Mouse (Mus musculus) forebrain, embryonic 13.5 days (tissue): ENCODE measurements at regions not wholly inside any gene's neighbourhood (a gene's known extent, or its start where the extent isn't known, plus 50 kb on each side); places are given as distances from the start of the nearest gene placed in this dataset.

Experiments
- ATAC-seq: fragments of 200-750 bp; cut with Nextera tagmentation; 2 replicates; pipeline ENCODE4 v1.8.0; 2017
- H3K27ac ChIP-seq: fragments of 300-500 bp; sonication (generic); 2 replicates; pipeline ENCODE4 v1.5.1; 2015; ENCODE audit warnings: inconsistent platforms, mild to moderate bottlenecking, moderate library complexity
- H3K27me3 ChIP-seq: fragments of 300-500 bp; sonication (generic); 2 replicates; pipeline ENCODE4 v1.6.1; 2015; ENCODE audit warnings: mild to moderate bottlenecking, inconsistent platforms
- H3K36me3 ChIP-seq: fragments of 300-500 bp; sonication (generic); 2 replicates; pipeline ENCODE4 v1.6.1; 2015; ENCODE audit warnings: mild to moderate bottlenecking, inconsistent platforms; ENCODE audit not compliant: poor library complexity, severe bottlenecking
- H3K4me1 ChIP-seq: fragments of 300-500 bp; sonication (generic); 2 replicates; pipeline ENCODE4 v1.6.1; 2015; ENCODE audit warnings: inconsistent platforms
- H3K4me2 ChIP-seq: fragments of 300-500 bp; sonication (generic); 2 replicates; pipeline ENCODE4 v1.6.1; 2015; ENCODE audit warnings: inconsistent platforms, mild to moderate bottlenecking, moderate library complexity
- H3K4me3 ChIP-seq: fragments of 300-500 bp; sonication (generic); 2 replicates; pipeline ENCODE4 v1.5.1; 2015; ENCODE audit warnings: mild to moderate bottlenecking, inconsistent platforms
- H3K9ac ChIP-seq: fragments of 300-500 bp; sonication (generic); 2 replicates; pipeline ENCODE4 v1.6.1; 2015; ENCODE audit warnings: mild to moderate bottlenecking, inconsistent platforms
- H3K9me3 ChIP-seq: fragments of 300-500 bp; sonication (generic); replicated peaks from 2 replicates; pipeline ENCODE4 v1.6.1; 2016; ENCODE audit warnings: inconsistent platforms
- WGBS: fragments of 180-500 bp; shearing (Covaris S2); methylation state at CpG from one replicate; pipeline ENCODE4 v1.1.7; 2015; 5-methylcytosine and 5-hydroxymethylcytosine counted together

DNA sequence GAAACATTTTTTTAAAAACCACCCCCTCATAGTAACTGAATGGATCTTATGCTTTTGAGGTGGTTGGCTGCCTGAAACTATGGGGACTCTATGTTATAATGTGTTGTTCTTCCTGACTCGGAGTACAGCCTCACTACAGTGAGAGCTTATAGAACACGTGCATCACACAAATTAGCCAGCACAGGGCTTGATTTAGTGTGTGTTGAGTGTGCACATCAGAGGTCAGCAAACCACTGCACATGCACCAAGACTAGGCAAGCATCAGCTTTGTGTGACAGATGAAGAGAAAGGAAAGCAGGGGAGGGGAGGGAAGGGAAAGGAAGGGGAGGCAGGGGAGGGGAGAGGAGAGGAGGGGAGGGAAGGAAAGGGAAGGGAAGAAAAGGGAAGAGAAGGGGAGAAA, 422.9 kb upstream of the Smim15 start:
- no peak overlapping the region for H3K4me3 ChIP-seq
- WGBS = 62% methylated on average over 2 of the region's 2 CpGs
- H3K36me3 ChIP-seq = no peaks in the 10 kb centered on the region
- no peak overlapping the region for H3K4me2 ChIP-seq
- no peak for ATAC-seq
- H3K27ac ChIP-seq = no peak overlapping the region
- no peak overlapping the region for H3K9ac ChIP-seq
- H3K27me3 ChIP-seq = no peaks in the 10 kb centered on the region
- H3K4me1 ChIP-seq = peaks cover 35% of the 10 kb centered on the region
- H3K9me3 ChIP-seq = no peaks in the 10 kb centered on the region

DNA sequence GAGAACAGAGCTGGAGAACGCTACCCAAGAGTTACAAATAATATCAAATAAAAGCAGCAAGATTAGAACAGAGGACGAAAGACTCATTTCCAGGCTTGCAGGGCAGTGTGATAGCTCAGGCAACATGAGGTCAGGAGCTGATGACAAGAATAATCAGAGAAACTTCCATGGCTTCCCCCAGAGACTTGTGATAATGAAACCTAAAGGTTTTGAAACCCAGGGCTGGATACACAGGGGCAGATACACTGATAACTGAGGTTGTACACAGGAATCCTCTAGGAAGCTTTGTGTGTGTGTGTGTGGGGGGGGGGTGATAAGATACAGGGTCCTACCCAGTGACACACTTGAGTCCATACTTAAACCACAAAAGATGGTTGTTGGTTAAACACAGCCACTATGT, 423.4 kb upstream of the Smim15 start:
- Histone ChIP-seq H3K27me3 (no peaks in the 10 kb centered on the region), H3K4me2 (no peak overlapping the region), H3K9ac (no peak overlapping the region), H3K36me3 (no peaks in the 10 kb centered on the region), H3K4me1 (peaks cover 35% of the 10 kb centered on the region), H3K9me3 (no peaks in the 10 kb centered on the region), H3K27ac (no peak overlapping the region), H3K4me3 (no peak overlapping the region)
- WGBS = 65% methylated on average over 2 of the region's 2 CpGs
- no peak for ATAC-seq

DNA sequence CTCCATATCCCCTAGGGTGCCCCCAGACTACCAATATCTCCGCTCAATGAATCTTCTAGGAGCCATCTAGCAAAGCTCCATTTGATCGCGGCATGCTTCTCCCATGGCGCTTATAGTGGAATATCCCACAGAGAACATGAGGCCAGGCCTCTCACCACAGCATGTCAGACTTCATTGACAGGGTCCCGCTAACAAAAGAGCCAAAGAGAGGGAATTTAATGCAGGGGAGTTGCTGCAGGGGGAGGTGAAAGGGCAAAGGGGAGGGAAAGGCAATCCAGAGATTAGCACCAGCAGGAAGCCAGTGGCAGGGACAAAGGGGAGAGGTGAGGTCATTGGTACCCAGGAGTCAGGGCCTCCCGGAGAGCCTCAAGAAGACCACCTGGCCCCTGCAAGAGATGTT, 424.0 kb upstream of the Smim15 start:
- H3K27ac ChIP-seq = no peak overlapping the region
- WGBS = 11% methylated on average over 6 of the region's 6 CpGs
- H3K4me2 ChIP-seq = no peak overlapping the region
- H3K9ac ChIP-seq = no peak overlapping the region
- no peaks in the 10 kb centered on the region for H3K27me3 ChIP-seq
- no peaks in the 10 kb centered on the region for H3K9me3 ChIP-seq
- ATAC-seq = no peak
- peaks cover 35% of the 10 kb centered on the region for H3K4me1 ChIP-seq
- H3K4me3 ChIP-seq = no peak overlapping the region
- no peaks in the 10 kb centered on the region for H3K36me3 ChIP-seq

DNA sequence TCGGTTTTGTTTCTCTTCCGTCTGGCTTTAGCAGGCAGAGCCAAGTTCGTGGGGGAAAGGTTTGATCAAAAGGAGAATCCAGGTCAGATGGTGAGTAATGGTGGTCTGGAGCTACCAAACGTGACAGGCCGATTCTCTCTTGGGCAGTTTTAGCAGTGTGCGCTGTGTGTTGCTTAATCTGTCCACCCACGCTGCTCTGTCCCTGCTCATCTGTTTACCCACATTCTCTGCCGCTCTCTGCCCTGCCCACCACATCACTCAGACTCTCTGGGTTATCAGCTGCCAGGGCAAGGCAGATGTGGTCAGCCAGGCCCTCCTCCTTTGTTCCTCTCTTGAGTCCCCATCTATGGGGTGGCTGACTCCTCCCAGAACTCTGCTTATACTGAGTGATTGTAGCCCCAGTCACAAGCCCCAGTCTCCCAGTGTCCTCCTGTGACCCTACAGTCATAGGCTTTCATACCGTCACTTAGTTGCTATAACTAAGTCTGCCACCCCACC, 424.8 kb upstream of the Smim15 start:
- Histone ChIP-seq H3K9me3 (no peaks in the 10 kb centered on the region), H3K9ac (no peak overlapping the region), H3K27me3 (no peaks in the 10 kb centered on the region), H3K27ac (peak overlapping the region; percentile 46; the same call in 1 of the 2 replicates), H3K4me2 (peak overlapping the region; percentile 2; the same call in 1 of the 2 replicates), H3K4me3 (no peak overlapping the region), H3K4me1 (peaks cover 35% of the 10 kb centered on the region), H3K36me3 (no peaks in the 10 kb centered on the region)
- ATAC-seq = peak; percentile 39; the same call in 1 of the 2 replicates
- WGBS = 36% methylated on average over 9 of the region's 9 CpGs

DNA sequence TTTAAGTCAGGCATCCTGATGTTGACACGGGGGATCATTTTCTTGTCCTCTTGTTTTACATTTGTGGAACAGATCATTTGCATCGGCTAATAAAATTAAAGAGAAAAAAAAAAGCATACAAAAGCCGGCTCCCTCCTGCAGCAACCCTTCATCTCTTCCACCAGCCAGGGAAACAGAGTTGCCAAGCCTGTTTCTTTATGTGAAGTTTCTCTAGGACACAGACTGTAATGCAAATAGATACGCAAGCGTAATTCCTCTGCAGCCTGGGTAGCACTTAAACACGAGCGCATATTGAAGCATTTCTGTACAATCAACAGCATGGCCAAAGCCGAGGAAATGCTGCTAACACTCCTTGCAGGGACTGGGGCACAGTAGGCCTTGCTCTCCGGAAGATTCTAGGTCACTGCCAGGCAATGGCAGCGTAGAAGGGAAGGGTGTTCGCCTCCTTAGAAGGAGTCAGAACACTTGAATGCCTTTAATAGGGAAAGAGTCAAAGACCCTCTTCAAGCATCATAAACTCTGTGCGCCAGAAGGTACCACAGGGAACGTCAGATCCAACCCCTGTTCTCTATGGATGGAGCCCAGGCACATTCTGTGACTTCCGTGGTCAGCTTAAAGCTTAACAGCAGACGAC, 425.3 kb upstream of the Smim15 start:
- Histone ChIP-seq H3K4me1 (peaks cover 35% of the 10 kb centered on the region), H3K36me3 (no peaks in the 10 kb centered on the region), H3K9me3 (no peaks in the 10 kb centered on the region), H3K4me3 (no peak overlapping the region), H3K9ac (no peak overlapping the region), H3K27me3 (no peaks in the 10 kb centered on the region), H3K4me2 (peak overlapping the region; percentile 2; the same call in 1 of the 2 replicates), H3K27ac (peak overlapping the region; percentile 46)
- peak; percentile 46 for ATAC-seq
- 33% methylated on average over 15 of the region's 15 CpGs for WGBS

DNA sequence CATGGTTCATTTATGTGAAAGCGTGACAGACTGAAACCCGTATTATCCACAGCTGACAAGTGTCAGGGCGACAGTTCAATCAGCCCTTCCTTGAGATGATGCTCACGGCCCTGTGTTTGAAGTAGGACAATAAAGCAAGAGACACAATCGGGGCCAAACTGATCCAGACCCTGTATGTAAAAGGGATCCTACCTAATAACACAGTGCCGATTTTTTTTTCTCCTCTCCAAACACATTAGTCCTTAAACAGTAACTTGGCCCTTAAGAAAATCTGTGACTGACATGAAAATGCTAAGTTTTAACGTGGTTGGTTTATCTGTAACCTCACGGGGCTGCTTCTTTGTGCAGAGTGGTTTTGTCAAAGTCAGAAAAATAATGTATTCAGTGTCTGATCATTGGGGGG, 425.9 kb upstream of the Smim15 start:
- whole genome bisulfite sequencing = 14% methylated on average over 8 of the region's 8 CpGs
- Histone ChIP-seq H3K27ac (no peak overlapping the region), H3K4me3 (no peak overlapping the region), H3K9ac (no peak overlapping the region), H3K4me2 (no peak overlapping the region), H3K9me3 (no peaks in the 10 kb centered on the region), H3K4me1 (peaks cover 35% of the 10 kb centered on the region), H3K36me3 (no peaks in the 10 kb centered on the region), H3K27me3 (no peaks in the 10 kb centered on the region)
- ATAC-seq = peak; percentile 52

DNA sequence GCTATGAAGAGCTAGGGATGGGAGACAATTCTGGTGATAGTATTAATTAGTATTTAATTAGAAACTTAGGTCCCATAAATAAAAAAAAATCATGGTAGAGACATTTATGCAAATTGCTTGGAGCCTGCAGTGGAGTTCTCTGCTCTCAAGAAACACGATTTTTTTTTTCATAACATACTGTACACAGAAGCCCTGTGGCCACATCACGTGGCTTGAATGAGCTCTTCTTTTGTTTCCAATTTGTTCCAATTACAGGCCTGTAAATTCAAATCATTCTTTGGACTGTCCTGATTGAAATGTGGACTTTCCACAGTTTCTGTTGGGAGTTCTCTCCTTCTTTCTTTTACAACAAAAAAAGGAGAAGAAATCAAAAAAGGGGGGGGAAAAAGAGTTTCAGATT, 426.7 kb upstream of the Smim15 start:
- Histone ChIP-seq H3K4me2 (no peak overlapping the region), H3K4me3 (no peak overlapping the region), H3K9ac (no peak overlapping the region), H3K27me3 (no peaks in the 10 kb centered on the region), H3K27ac (no peak overlapping the region), H3K9me3 (no peaks in the 10 kb centered on the region), H3K4me1 (peaks cover 35% of the 10 kb centered on the region), H3K36me3 (no peaks in the 10 kb centered on the region)
- peak; percentile 56; the same call in 1 of the 2 replicates for ATAC-seq
- 8% methylated on average over 2 of the region's 2 CpGs for WGBS

DNA sequence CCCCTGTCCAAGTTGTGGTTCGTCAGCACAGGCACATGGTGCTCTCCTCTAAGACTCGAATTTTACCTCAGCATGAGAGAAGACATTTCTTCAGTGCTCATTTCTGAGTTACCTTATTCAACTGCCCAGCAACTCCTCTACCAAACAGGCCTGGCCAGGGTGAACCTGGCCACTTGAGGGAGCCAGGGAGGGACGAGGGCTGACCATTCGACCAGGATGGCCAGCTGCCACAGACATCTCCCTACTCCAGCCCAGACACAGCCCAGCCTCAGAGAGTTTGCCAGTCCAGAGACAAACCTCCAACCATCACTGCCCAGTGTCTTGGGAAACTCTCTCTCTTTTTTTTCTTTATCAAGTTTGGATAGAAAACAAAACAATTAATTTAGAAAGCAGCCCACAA, 427.5 kb upstream of the Smim15 start:
- H3K4me1 ChIP-seq = peaks cover 35% of the 10 kb centered on the region
- ATAC-seq = no peak
- no peak overlapping the region for H3K4me3 ChIP-seq
- H3K27me3 ChIP-seq = no peaks in the 10 kb centered on the region
- no peaks in the 10 kb centered on the region for H3K9me3 ChIP-seq
- no peak overlapping the region for H3K9ac ChIP-seq
- 63% methylated on average over 4 of the region's 4 CpGs for WGBS
- H3K36me3 ChIP-seq = no peaks in the 10 kb centered on the region
- H3K4me2 ChIP-seq = no peak overlapping the region
- H3K27ac ChIP-seq = no peak overlapping the region

DNA sequence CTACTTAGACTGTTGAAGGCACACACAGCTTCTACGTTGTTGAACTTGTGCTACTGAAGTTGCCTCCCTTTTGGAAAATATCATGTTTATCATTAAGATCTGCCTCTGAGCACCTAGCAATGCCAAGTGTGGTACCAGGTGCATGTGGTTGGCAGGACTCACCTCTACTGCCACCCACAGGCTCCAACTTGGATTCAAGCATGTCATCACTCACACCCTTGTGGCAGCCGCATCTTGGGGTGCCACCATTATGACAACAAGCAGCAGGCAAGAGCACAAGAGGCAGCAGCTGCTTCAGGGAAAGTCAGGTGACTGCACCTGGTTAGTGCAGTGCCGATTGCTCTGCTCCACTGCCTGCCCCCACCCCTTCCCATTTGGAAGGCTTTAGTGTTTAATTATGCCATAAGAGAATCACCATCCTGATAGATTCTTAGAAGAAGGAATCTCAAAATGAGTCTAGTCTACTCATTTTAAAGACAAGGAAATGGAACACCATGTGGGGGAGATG, 435.2 kb upstream of the Smim15 start:
- Histone ChIP-seq H3K4me3 (no peak overlapping the region), H3K27me3 (no peaks in the 10 kb centered on the region), H3K9me3 (no peaks in the 10 kb centered on the region), H3K9ac (no peak overlapping the region), H3K4me1 (no peaks in the 10 kb centered on the region), H3K4me2 (no peak overlapping the region), H3K36me3 (no peaks in the 10 kb centered on the region), H3K27ac (no peak overlapping the region)
- WGBS = 85% methylated on average over 3 of the region's 3 CpGs
- no peak for ATAC-seq

DNA sequence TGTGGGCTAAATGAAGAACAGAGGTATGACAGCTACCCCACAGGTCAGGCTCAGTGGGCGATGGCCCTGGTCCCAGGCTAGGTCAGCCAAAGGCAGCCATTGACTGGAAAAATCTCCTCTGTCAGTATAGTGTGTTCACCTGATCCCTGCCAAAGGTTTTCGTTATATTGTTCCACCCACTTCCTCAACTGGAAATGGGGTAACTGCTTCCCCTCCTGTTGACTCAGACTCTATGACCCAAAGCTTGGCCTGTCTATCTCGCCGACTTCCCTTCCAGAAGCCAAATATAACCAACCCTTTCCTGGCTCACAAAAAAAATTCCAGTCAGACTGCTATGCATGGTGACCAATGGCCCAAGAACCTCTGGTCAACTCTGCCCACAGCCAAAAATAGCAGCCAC, 437.0 kb upstream of the Smim15 start:
- 90% methylated on average over 4 of the region's 4 CpGs for WGBS
- no peak for ATAC-seq
- H3K36me3 ChIP-seq = no peaks in the 10 kb centered on the region

DNA sequence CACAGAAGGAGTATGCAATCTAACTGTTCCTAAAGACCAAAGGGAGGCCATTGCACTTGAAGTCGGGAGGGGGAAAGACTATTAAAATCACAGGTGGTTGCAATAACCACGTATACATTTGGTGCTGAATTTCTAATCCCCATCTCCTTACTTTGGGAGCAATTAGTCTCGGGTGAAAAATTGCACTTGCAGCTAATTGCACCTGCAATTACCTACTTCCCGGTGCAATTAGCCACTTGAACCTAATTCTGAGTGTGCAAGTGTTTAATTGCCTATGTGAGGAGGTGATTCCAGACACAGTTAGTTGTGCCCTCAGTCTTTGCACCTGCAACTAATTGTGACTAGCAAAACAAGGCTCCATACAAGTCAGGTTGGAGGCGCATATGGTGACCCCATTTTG, 442.1 kb upstream of the Smim15 start:
- peak; percentile 44; the same call in 1 of the 2 replicates for ATAC-seq
- no peak overlapping the region for H3K4me3 ChIP-seq
- H3K4me2 ChIP-seq = no peak overlapping the region
- peaks cover 18% of the 10 kb centered on the region for H3K4me1 ChIP-seq
- H3K27ac ChIP-seq = no peak overlapping the region
- H3K9me3 ChIP-seq = peaks cover 5% of the 10 kb centered on the region; the same call in 1 of the 2 replicates
- WGBS = 32% methylated on average over 5 of the region's 5 CpGs
- H3K27me3 ChIP-seq = peaks cover 3% of the 10 kb centered on the region; the same call in 1 of the 2 replicates
- no peak overlapping the region for H3K9ac ChIP-seq
- H3K36me3 ChIP-seq = no peaks in the 10 kb centered on the region

More for the DNA sequence above, 437.0 kb upstream of the Smim15 start:
- no peaks in the 10 kb centered on the region for H3K27me3 ChIP-seq
- H3K4me3 ChIP-seq = no peak overlapping the region
- peaks cover 5% of the 10 kb centered on the region; the same call in 1 of the 2 replicates for H3K9me3 ChIP-seq
- H3K27ac ChIP-seq = no peak overlapping the region
- H3K4me1 ChIP-seq = 0 out of 2 replicates have a peak, but pooled peaks cover under 1% of the 10 kb centered on the region
- H3K9ac ChIP-seq = no peak overlapping the region
- no peak overlapping the region for H3K4me2 ChIP-seq

DNA sequence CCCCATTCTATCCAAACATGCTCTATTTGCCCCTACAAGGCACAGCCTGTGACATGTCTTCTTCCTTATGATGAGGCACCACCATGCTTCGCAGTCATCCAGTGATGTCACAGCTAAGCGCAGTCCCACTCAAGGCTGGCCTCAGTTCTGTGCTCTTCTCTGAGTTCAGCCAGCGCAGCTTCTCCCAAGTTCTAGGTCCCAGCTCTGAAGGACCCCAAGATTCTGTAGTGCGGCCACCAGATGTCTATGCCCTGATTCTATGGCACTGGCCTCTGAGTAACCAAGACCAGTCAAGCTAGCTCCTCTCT, 443.2 kb upstream of the Smim15 start:
- Histone ChIP-seq H3K4me1 (peaks cover 18% of the 10 kb centered on the region), H3K9me3 (peaks cover 5% of the 10 kb centered on the region; the same call in 1 of the 2 replicates), H3K27me3 (peaks cover 3% of the 10 kb centered on the region; the same call in 1 of the 2 replicates), H3K4me2 (peak overlapping the region; percentile 40), H3K4me3 (no peak overlapping the region), H3K9ac (no peak overlapping the region), H3K27ac (no peak overlapping the region), H3K36me3 (no peaks in the 10 kb centered on the region)
- peak; percentile 48 for ATAC-seq
- WGBS = 84% methylated on average over 4 of the region's 4 CpGs
